Mouse (Mus musculus) limb, embryonic 15.5 days (tissue): ENCODE data around the gene 2900026A02Rik. TPM values are rescaled to one million over a fixed set of nuclear protein-coding genes. Genes with fewer than 3 reads are reported as not detected.
A peak's percentile ranks its signal among the peaks of the same experiment; 100 is the strongest.

Experiments
- ATAC-seq: fragments of 200-750 bp; cut with Nextera tagmentation; 2 replicates; pipeline ENCODE4 v1.8.0; 2017; ENCODE audit warnings: low read depth, moderate TSS enrichment; ENCODE audit not compliant: insufficient number of reproducible peaks, low FRiP score, low TSS enrichment
- H3K27ac ChIP-seq: fragments of 300-500 bp; sonication (generic); 2 replicates; pipeline ENCODE4 v1.5.1; 2015; ENCODE audit warnings: moderate library complexity, mild to moderate bottlenecking, inconsistent platforms
- H3K27me3 ChIP-seq: fragments of 300-500 bp; sonication (generic); 2 replicates; pipeline ENCODE4 v1.6.1; 2015; ENCODE audit warnings: inconsistent platforms
- H3K36me3 ChIP-seq: fragments of 300-500 bp; sonication (generic); 2 replicates; pipeline ENCODE4 v1.6.1; 2015; ENCODE audit warnings: inconsistent platforms
- H3K4me1 ChIP-seq: fragments of 300-500 bp; sonication (generic); 2 replicates; pipeline ENCODE4 v1.6.1; 2015; ENCODE audit warnings: inconsistent platforms
- H3K4me2 ChIP-seq: fragments of 300-500 bp; sonication (generic); 2 replicates; pipeline ENCODE4 v1.6.1; 2015; ENCODE audit warnings: mild to moderate bottlenecking, inconsistent platforms
- H3K4me3 ChIP-seq: fragments of 300-500 bp; sonication (generic); 2 replicates; pipeline ENCODE4 v1.5.1; 2015; ENCODE audit warnings: mild to moderate bottlenecking, inconsistent platforms
- H3K9ac ChIP-seq: fragments of 300-500 bp; sonication (generic); 2 replicates; pipeline ENCODE4 v1.6.1; 2015; ENCODE audit warnings: inconsistent platforms
- H3K9me3 ChIP-seq: fragments of 300-500 bp; sonication (generic); 2 replicates; pipeline ENCODE4 v1.6.1; 2016; ENCODE audit warnings: inconsistent platforms
- WGBS: fragments of 180-500 bp; shearing (Covaris S2); methylation state at CpG from one replicate; pipeline ENCODE4 v1.1.7; 2015; 5-methylcytosine and 5-hydroxymethylcytosine counted together
- polyA plus RNA-seq: library from polyadenylated mRNA; unstranded; fragments of >200 nt; fragmentation: Nextera tagmentation; extraction: Ambion mirVana; gene quantifications from 2 replicates; pipeline ENCODE4 v1.2.1, GENCODE M21; 2015

2900026A02Rik gene
- polyA plus RNA-seq, 1 experiment from 2014 or later = 14.2 TPM

GRCm38 (mm10) chr5:113085931-113086330, 135.1 kb downstream of the 2900026A02Rik start:
- WGBS = 68% methylated on average over 2 of the region's 2 CpGs
- Histone ChIP-seq H3K9me3 (no peaks in the 10 kb centered on the region), H3K36me3 (peaks cover 13% of the 10 kb centered on the region), H3K4me3 (no peak overlapping the region), H3K27ac (no peak overlapping the region), H3K27me3 (no peaks in the 10 kb centered on the region), H3K4me1 (peaks cover 7% of the 10 kb centered on the region; the same call in 1 of the 2 replicates), H3K4me2 (no peak overlapping the region), H3K9ac (no peak overlapping the region)
- no peak for ATAC-seq

- no peak for ATAC-seq
- no peak overlapping the region for H3K4me2 ChIP-seq
- H3K4me3 ChIP-seq = no peak overlapping the region
- no peaks in the 10 kb centered on the region for H3K27me3 ChIP-seq
- H3K9me3 ChIP-seq = no peaks in the 10 kb centered on the region
- H3K4me1 ChIP-seq = 0 out of 2 replicates have a peak, but pooled peaks cover 6% of the 10 kb centered on the region
- H3K36me3 ChIP-seq = 0 out of 2 replicates have a peak, but pooled peaks cover under 1% of the 10 kb centered on the region
- no peak overlapping the region for H3K27ac ChIP-seq
- no peak overlapping the region for H3K9ac ChIP-seq
- 77% methylated on average over 2 of the region's 2 CpGs for WGBS
Measured at GRCm38 (mm10) chr5:113084309-113084708, 136.7 kb downstream of the 2900026A02Rik start.

- H3K27ac ChIP-seq = no peak overlapping the region; the same call in 1 of the 2 replicates
- 55% methylated on average over 19 of the region's 19 CpGs for WGBS
- H3K4me3 ChIP-seq = no peak overlapping the region
- no peaks in the 10 kb centered on the region for H3K36me3 ChIP-seq
- H3K27me3 ChIP-seq = no peaks in the 10 kb centered on the region
- 0 out of 2 replicates have a peak, but pooled peaks cover 6% of the 10 kb centered on the region for H3K4me1 ChIP-seq
- no peaks in the 10 kb centered on the region for H3K9me3 ChIP-seq
- no peak overlapping the region for H3K4me2 ChIP-seq
- no peak overlapping the region for H3K9ac ChIP-seq
- ATAC-seq = peak; percentile 30; the same call in 1 of the 2 replicates
Measured at GRCm38 (mm10) chr5:113082356-113083168, 138.5 kb downstream of the 2900026A02Rik start.

- H3K27ac ChIP-seq = no peak within 1 kb of the TSS
- no peaks in the 10 kb centered on the region for H3K27me3 ChIP-seq
- no peaks in the 10 kb centered on the region for H3K9me3 ChIP-seq
- no peak within 1 kb of the TSS for H3K4me3 ChIP-seq
- H3K36me3 ChIP-seq = no peaks in the 10 kb centered on the region; the same call in 1 of the 2 replicates
- WGBS = 76% methylated on average over 8 of the region's 8 CpGs
- ATAC-seq = no peak
- no peak within 1 kb of the TSS for H3K9ac ChIP-seq
- H3K4me2 ChIP-seq = no peak within 1 kb of the TSS
- 0 out of 2 replicates have a peak, but pooled peaks cover 6% of the 10 kb centered on the region for H3K4me1 ChIP-seq
Measured at GRCm38 (mm10) chr5:113081439-113081838, 139.6 kb downstream of the 2900026A02Rik start, which contains the start of gene Crybb3. Gene Crybb3 (minus strand): TSS chr5:113081584.

GRCm38 (mm10) chr5:113081020-113081419, 140.0 kb downstream of the 2900026A02Rik start:
- Histone ChIP-seq H3K27me3 (0 out of 2 replicates have a peak, but pooled peaks cover under 1% of the 10 kb centered on the region), H3K4me3 (no peak overlapping the region), H3K27ac (no peak overlapping the region), H3K4me1 (0 out of 2 replicates have a peak, but pooled peaks cover 6% of the 10 kb centered on the region), H3K9ac (no peak overlapping the region), H3K9me3 (no peaks in the 10 kb centered on the region), H3K4me2 (no peak overlapping the region), H3K36me3 (no peaks in the 10 kb centered on the region; the same call in 1 of the 2 replicates)
- WGBS = 88% methylated on average over 9 of the region's 9 CpGs
- no peak for ATAC-seq

- no peak for ATAC-seq
- H3K9ac ChIP-seq = no peak overlapping the region
- H3K4me1 ChIP-seq = 0 out of 2 replicates have a peak, but pooled peaks cover 6% of the 10 kb centered on the region
- WGBS = 26% methylated on average over 21 of the region's 21 CpGs
- H3K9me3 ChIP-seq = no peaks in the 10 kb centered on the region
- no peak overlapping the region for H3K4me3 ChIP-seq
- no peaks in the 10 kb centered on the region; the same call in 1 of the 2 replicates for H3K36me3 ChIP-seq
- H3K27me3 ChIP-seq = 0 out of 2 replicates have a peak, but pooled peaks cover 4% of the 10 kb centered on the region
- H3K27ac ChIP-seq = no peak overlapping the region
- H3K4me2 ChIP-seq = peak overlapping the region; percentile 30
Measured at GRCm38 (mm10) chr5:113079783-113080182, 141.3 kb downstream of the 2900026A02Rik start.

- no peak overlapping the region for H3K4me2 ChIP-seq
- H3K4me3 ChIP-seq = no peak overlapping the region
- 0 out of 2 replicates have a peak, but pooled peaks cover 4% of the 10 kb centered on the region for H3K27me3 ChIP-seq
- H3K9ac ChIP-seq = no peak overlapping the region
- H3K36me3 ChIP-seq = no peaks in the 10 kb centered on the region; the same call in 1 of the 2 replicates
- H3K4me1 ChIP-seq = 0 out of 2 replicates have a peak, but pooled peaks cover 6% of the 10 kb centered on the region
- no peak for ATAC-seq
- H3K9me3 ChIP-seq = no peaks in the 10 kb centered on the region
- H3K27ac ChIP-seq = no peak overlapping the region
- WGBS = 68% methylated on average over 5 of the region's 5 CpGs
Measured at GRCm38 (mm10) chr5:113078686-113079085, 142.3 kb downstream of the 2900026A02Rik start.

GRCm38 (mm10) chr5:113070017-113070416, 151.0 kb downstream of the 2900026A02Rik start, which contains the start of gene Crybb2:
Gene Crybb2 (minus strand): TSS chr5:113070117.
- Histone ChIP-seq H3K4me1 (no peaks in the 10 kb centered on the region), H3K9me3 (no peaks in the 10 kb centered on the region), H3K4me3 (no peak within 1 kb of the TSS), H3K4me2 (no peak within 1 kb of the TSS), H3K36me3 (no peaks in the 10 kb centered on the region), H3K27me3 (no peaks in the 10 kb centered on the region), H3K27ac (no peak within 1 kb of the TSS), H3K9ac (no peak within 1 kb of the TSS)
- no peak for ATAC-seq

- Histone ChIP-seq H3K4me2 (no peak overlapping the region), H3K27me3 (0 out of 2 replicates have a peak, but pooled peaks cover 5% of the 10 kb centered on the region), H3K36me3 (no peaks in the 10 kb centered on the region), H3K9ac (no peak overlapping the region), H3K9me3 (no peaks in the 10 kb centered on the region), H3K4me3 (no peak overlapping the region), H3K27ac (no peak overlapping the region), H3K4me1 (no peaks in the 10 kb centered on the region)
- WGBS = 3% methylated on average over 16 of the region's 16 CpGs
- ATAC-seq = no peak
Measured at GRCm38 (mm10) chr5:113054308-113054707, 166.7 kb downstream of the 2900026A02Rik start.

- Histone ChIP-seq H3K9ac (no peak overlapping the region), H3K9me3 (no peaks in the 10 kb centered on the region), H3K4me3 (no peak overlapping the region), H3K4me2 (no peak overlapping the region), H3K27me3 (0 out of 2 replicates have a peak, but pooled peaks cover 5% of the 10 kb centered on the region), H3K4me1 (no peaks in the 10 kb centered on the region), H3K27ac (no peak overlapping the region), H3K36me3 (no peaks in the 10 kb centered on the region)
- 48% methylated on average over 7 of the region's 7 CpGs for WGBS
- ATAC-seq = no peak
Measured at GRCm38 (mm10) chr5:113050581-113051185, 170.4 kb downstream of the 2900026A02Rik start.

- H3K9ac ChIP-seq = no peak overlapping the region
- H3K9me3 ChIP-seq = no peaks in the 10 kb centered on the region
- no peaks in the 10 kb centered on the region for H3K4me1 ChIP-seq
- ATAC-seq = no peak
- no peak overlapping the region for H3K27ac ChIP-seq
- H3K36me3 ChIP-seq = no peaks in the 10 kb centered on the region
- H3K4me3 ChIP-seq = no peak overlapping the region
- no peak overlapping the region for H3K4me2 ChIP-seq
- H3K27me3 ChIP-seq = no peaks in the 10 kb centered on the region
Measured at GRCm38 (mm10) chr5:113049876-113050275, 171.2 kb downstream of the 2900026A02Rik start.
